Mouse (Mus musculus) lung, postnatal 0 days (tissue): ENCODE results near the gene Arap1.

Experiments used
- CTCF ChIP-seq: IDR thresholded peaks from 2 replicates; pipeline ENCODE4 v1.5.1; 2016; ENCODE audit warnings: antibody characterized with exemption, mild to moderate bottlenecking
- EP300 ChIP-seq: IDR thresholded peaks from 2 replicates; pipeline ENCODE4 v1.6.1; 2016; ENCODE audit warnings: antibody characterized with exemption, mild to moderate bottlenecking, control low read depth

- TF ChIP-seq CTCF: no peak
- no peak for TF ChIP-seq EP300
Observed at GRCm38 (mm10) chr7:101332045-101332831, 15.6 kb upstream of the Arap1 start.
